Mouse (Mus musculus) inflammation-experienced regulatory T-cells (primary cell): ENCODE measurements around the gene Rassf7. TPM values are rescaled to one million over a fixed set of nuclear protein-coding genes. Genes with fewer than 3 reads are reported as not detected.

Experiments
- polyA plus RNA-seq, 2 experiments: library from polyadenylated mRNA; unstranded; fragments of 100-300 nt; shearing (Covaris generic); gene quantifications; one replicate each; pipeline ENCODE4 v1.2.1; 2017

Gene Rassf7
- 10 to 100 TPM; 18.6 to 27.3 TPM for polyA plus RNA-seq

DNA sequence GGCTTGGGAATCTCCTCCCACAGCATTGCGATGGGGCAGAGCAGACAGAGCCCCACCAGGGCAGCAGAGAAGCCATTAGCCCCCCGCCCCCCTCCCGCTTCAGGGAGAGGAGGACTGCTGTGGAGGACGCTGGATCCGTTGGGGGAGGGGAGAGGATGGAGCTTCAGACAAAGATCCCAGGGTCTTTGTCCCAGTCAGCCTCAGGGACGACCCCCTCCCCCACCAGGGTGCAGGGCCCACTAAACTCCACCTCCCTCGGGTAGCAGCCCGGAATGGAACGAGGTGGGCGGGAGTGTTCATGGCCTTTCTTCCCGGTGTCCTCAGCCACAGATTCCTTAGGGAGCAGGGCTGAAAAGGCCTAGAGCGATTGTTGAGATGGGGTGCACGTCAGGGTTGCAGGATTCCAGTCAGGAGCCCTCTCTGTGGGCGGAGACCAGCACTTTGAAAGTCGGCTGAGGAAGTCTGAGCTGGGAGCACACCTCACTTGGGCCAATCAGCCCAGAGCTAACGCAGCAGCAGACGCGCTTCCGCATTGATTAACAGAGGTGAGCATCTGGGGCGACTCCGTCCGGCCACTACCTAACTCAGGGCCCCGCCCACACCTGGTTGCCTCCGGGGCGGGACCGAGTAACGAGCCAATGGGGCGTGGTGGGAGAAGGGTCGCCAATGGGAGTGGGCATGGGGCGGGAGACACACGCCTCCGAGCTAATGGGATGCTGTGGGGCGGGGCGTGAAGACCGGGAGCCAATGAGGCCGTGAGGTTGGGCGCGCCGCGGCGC lies at the start of gene Rassf7:
Rassf7 (plus strand) TSS at position 760 of the 779 bp plus-strand sequence.

DNA sequence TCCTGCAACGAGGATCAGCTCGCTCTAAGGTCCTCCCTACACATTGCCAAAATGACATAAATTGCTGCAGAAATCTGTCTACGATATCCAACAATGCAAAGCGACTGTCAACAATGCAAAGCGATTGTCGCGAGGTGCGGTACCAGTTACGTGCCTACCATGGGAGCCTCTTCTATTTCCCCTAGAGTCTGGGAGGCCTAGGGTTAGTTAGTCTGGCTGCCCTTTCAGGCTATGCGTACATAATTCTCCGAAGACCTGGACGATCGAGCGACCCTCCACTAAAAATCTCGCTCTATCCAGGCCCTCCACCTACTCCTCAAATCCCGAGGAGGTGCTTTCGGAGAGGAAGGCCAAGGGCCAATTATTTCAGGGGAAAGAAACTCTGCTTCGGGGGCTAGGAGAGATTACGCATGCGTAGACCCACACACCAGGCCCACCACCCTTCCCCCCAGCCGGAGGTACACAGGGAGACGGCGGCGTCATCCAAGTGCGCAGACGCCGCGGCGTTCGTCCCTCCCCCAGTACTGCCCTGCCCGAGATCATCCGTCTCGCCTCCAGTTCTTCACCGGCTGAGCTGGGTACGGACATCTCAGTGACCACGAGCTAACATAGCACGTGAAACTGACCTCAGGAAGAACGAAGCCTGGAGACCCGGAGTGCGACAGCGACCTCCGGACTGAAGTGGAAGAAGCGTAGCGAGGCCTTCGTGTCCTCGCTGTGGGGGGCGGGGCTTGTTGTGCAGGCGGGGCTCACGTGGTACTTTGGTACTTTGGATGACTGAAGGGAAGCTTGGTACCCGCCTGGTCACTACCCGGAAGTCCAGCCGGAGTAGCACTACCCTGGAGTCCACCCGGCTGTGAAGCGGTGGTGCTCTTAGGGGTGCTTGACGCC lies 43.3 kb upstream of the Rassf7 start, which contains the start of gene Rnh1:
Rnh1 (minus strand) TSS at position 742 of the 891 bp plus-strand sequence.

GRCm38 (mm10) chr7:141193948-141194347 lies 21.7 kb upstream of the Rassf7 start, which contains the start of the genes Hras and Lrrc56:
Gene Hras, minus strand, starts transcription at chr7:141194005.
Gene Lrrc56, plus strand, starts transcription at chr7:141194157.

DNA sequence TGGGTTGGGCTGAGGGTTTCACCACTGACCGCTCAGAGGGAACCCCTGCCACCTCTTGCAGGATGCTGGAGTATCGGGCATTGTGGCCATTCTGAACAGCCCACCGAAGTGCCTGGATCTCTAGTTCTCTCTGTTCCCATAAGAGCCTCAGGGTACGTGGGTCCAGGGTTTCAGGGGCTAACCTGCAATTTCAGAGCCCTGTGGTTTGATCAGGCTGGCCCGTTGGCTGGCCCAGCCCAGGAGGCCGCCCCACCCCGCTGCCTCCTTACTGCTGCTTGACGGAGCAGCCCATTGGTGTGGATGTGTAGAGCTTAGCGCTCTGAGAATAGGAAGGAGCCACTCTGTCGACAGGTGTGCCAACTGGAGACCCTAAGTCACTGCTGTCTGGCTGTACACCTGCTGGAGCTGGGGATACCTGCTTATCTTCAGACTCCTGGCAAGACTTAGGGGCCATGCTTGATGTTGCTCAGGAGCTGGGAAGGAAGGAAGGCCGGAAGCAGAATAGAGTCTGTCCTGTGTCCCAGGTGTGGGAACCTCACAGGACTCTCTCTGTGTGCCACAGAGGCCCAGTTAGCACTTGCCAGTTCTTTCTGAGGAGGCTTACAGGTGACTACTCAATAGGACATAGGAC lies 1.9 kb upstream of the Rassf7 start, which contains the start of gene Lmntd2:
Lmntd2 (minus strand) TSS at position 476 of the 631 bp plus-strand sequence.

GRCm38 (mm10) chr7:141228279-141229067 lies 12.8 kb downstream of the Rassf7 start, which contains the start of gene Phrf1:
Gene Phrf1, plus strand, starts transcription at chr7:141228784.

GRCm38 (mm10) chr7:141265739-141266561 lies 50.3 kb downstream of the Rassf7 start, which contains the start of gene Irf7:
Gene Irf7, minus strand, starts transcription at chr7:141266481.

Other genes starting within 250 kb of the Rassf7 start
- gene Ifitm1, start 248.6 kb upstream of the Rassf7 start, polyA plus RNA-seq: 1 to 10 TPM in 1 of 2 experiments, not detected in 1; 1.9 TPM
- 1 to 10 TPM; 3.5 to 8.8 TPM for gene Ifitm3, start 205.1 kb upstream of the Rassf7 start, polyA plus RNA-seq
- not detected for gene Ifitm6, start 197.9 kb upstream of the Rassf7 start, polyA plus RNA-seq
- not detected for gene Gm17387, start 186.7 kb upstream of the Rassf7 start, polyA plus RNA-seq
- 10 to 100 TPM; 18.8 to 19.5 TPM for gene B4galnt4, start 154.8 kb upstream of the Rassf7 start, polyA plus RNA-seq
- 100 to 1,000 TPM; 253 to 350 TPM for gene Pkp3, start 137.6 kb upstream of the Rassf7 start, polyA plus RNA-seq
- gene Sigirr, start 115.3 kb upstream of the Rassf7 start, polyA plus RNA-seq: 100 to 1,000 TPM; 207 to 212 TPM
- under 1 TPM; 0.48 to 0.54 TPM for gene Ano9, start 98.1 kb upstream of the Rassf7 start, polyA plus RNA-seq
- gene Ptdss2, start 93.5 kb upstream of the Rassf7 start, polyA plus RNA-seq: 10 to 100 TPM; 19.1 to 23.2 TPM
- 100 to 1,000 TPM; 110 to 149 TPM for gene Rnh1, start 43.0 kb upstream of the Rassf7 start, polyA plus RNA-seq
- 10 to 100 TPM; 45.4 to 45.7 TPM for gene Hras, start 21.9 kb upstream of the Rassf7 start, polyA plus RNA-seq
- gene Lrrc56, start 21.7 kb upstream of the Rassf7 start, polyA plus RNA-seq: 1 to 10 TPM; 2.7 to 6.2 TPM
- gene Lmntd2, start 1.8 kb upstream of the Rassf7 start, polyA plus RNA-seq: 10 to 100 TPM; 13.5 to 14.3 TPM
- gene Phrf1, start 12.9 kb downstream of the Rassf7 start, polyA plus RNA-seq: 10 to 100 TPM; 88.2 to 93.2 TPM
- 100 to 1,000 TPM in 1 of 2 experiments, 10 to 100 TPM in 1; 89.0 to 155 TPM for gene Irf7, start 50.6 kb downstream of the Rassf7 start, polyA plus RNA-seq
- not detected for gene Cdhr5, start 60.9 kb downstream of the Rassf7 start, polyA plus RNA-seq
- not detected for gene Sct, start 63.3 kb downstream of the Rassf7 start, polyA plus RNA-seq
- under 1 TPM; 0.11 to 0.29 TPM for gene Drd4, start 76.1 kb downstream of the Rassf7 start, polyA plus RNA-seq
- 10 to 100 TPM; 57.7 to 77.6 TPM for gene Deaf1, start 111.8 kb downstream of the Rassf7 start, polyA plus RNA-seq
- gene Tmem80, start 111.9 kb downstream of the Rassf7 start, polyA plus RNA-seq: 10 to 100 TPM; 29.5 to 50.4 TPM
- gene Eps8l2, start 123.0 kb downstream of the Rassf7 start, polyA plus RNA-seq: 1 to 10 TPM in 1 of 2 experiments, under 1 TPM in 1; 0.17 to 3.1 TPM
- gene Taldo1, start 176.3 kb downstream of the Rassf7 start, polyA plus RNA-seq: 100 to 1,000 TPM; 296 to 311 TPM
- gene Gatd1, start 198.3 kb downstream of the Rassf7 start, polyA plus RNA-seq: 10 to 100 TPM; 72.6 to 73.9 TPM
- 1 to 10 TPM in 1 of 2 experiments, under 1 TPM in 1; 0.47 to 3.0 TPM for gene Cend1, start 213.6 kb downstream of the Rassf7 start, polyA plus RNA-seq
- 10 to 100 TPM; 56.8 to 63.3 TPM for gene Slc25a22, start 222.0 kb downstream of the Rassf7 start, polyA plus RNA-seq
- gene Pidd1, start 228.2 kb downstream of the Rassf7 start, polyA plus RNA-seq: 10 to 100 TPM in 1 of 2 experiments, 1 to 10 TPM in 1; 9.7 to 11.8 TPM
- 1,000 to 10,000 TPM; 1,321 to 1,489 TPM for gene Rplp2, start 231.5 kb downstream of the Rassf7 start, polyA plus RNA-seq
- gene Pnpla2, start 239.3 kb downstream of the Rassf7 start, polyA plus RNA-seq: 10 to 100 TPM; 66.6 to 92.4 TPM
- 1 to 10 TPM in 1 of 2 experiments, not detected in 1; 3.3 TPM for gene Cracr2b, start 245.2 kb downstream of the Rassf7 start, polyA plus RNA-seq